Mouse (Mus musculus): ENCODE results near the gene Pin4. TPM values are rescaled to one million over a fixed set of nuclear protein-coding genes. Genes with fewer than 3 reads are reported as not detected.

The Pin4 gene
- polyA plus RNA-seq (2017; shearing (Covaris generic)): 10 to 100 TPM; 15.8 to 26.6 TPM

DNA sequence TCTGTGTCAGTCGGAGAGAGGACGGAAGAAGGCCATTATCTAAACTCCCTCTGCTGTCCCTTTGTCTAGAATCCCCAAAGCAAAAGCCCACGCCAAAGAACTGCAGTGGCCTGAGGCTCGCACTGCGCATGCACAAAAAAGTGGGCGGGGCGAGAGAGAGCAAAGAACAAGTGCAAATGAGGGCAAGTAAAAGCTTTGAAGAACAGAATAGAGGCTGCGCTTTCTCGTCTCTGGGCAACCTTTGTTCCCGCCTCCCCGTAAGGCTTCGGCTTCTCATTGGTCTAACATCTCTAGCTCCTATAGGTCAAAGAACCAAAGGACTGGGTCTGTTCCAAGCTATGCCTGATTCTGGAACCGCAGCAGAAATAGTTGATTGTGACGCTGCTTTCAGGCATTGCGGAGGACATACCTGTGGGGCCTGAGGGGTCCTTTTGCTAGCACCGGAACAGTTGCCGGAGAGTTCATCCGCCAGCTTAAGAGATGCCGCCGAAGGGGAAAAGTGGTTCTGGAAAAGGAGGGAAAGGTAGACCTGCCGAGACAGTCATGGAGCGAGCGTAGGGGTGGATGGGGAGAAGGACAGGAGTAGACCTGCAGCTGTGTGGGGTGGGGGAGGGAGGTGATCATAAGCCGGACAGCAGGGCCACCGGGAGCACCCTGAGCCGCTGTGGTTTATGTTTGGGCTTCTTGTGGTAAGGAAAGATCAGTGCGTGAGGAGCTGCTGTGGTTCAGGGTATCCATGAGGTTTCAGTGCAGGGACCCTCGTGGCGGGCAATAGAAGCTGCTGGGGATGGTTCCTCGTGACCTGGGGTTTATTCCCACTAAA is at the start of gene Pin4:
Pin4 (plus strand) TSS at position 406 of the 823 bp plus-strand sequence.

DNA sequence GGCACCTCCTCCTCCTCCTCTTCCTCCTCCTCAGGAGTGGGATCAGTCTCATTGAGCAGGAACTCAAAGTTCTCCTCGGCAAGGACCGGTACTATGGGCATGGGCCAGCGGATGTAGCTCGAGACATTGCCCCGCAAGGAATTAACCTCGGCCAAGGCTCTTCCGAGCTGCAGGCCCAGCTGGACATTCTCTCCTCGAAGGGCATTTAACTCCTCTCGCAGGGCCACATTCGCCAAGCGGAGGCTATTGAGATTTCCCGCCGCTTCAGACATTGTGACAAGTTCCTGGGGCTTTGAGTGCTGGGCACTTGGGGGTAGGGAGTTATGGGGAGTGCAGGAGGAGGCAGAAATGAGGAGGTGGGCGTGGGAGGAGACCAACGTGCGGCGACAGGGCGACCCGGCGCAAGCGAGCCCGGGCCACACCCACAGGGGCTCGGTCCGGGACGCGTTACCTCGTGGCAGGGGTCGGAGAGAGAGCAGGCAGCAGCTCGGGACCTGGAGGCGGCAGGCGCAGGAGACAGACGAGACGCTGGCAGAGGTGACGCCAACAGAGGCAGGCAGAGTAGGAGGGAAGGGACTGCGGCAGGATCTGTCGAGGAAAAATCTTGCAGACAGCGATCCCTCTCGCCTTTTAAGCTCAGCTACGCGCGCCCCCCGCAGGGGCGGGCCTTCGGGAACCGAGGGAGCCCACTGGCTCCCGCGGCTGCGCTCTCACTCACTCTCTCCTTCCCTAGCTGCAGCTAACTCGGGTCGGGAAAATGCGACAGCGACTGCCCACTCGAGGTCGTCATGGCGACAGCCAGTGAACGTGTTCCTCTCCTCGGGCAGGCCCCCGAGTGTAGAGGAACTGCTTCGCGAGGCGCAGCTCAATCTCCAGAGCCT is 48.4 kb upstream of the Pin4 start, which contains the start of gene Rtl5:
Rtl5 (minus strand) TSS at position 714 of the 881 bp plus-strand sequence.

DNA sequence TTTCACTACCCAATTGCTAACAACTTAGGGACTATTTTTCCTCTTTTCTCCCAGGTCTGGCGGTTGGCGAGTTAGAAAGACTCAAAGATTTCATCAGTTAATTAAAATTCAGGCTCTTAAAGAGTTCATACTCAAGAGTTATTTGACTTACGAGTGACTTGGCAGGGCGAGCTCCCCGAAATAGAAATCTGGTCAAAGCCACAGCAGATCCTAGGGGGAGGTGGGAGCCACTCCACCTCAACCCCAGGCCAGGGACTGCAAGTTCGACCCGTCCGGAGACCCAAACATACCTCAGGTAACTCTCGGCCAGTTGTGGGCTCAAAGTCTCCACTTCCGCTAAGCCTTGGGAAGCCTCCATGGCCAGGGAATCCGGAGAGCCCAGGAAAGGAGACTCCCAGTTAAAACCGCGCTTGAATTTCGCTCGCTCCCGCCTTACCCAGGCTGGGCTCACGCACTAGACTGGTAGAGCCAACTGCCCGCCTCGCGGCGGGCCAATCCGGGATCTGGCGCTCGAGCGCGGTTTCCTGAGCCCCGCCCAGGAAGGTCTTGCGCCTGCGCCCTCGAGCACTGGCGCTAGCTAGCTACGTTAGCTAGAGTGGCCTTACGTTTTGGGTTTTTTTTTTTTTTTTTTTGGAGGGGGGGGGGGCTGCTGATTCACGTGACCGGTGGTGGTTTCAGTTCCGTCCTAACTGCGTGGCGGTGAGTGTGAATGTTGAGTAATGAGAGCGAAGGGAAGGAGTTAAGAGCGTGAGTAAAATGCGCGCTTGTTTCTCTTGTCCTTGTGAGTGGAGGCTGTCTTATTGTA is 37.6 kb downstream of the Pin4 start, which contains the start of gene Ercc6l:
Ercc6l (minus strand) TSS at position 474 of the 805 bp plus-strand sequence.

Other genes with a start within 250 kb of the Pin4 start
- under 1 TPM; 0.32 to 0.71 TPM for gene Rtl5, start 48.1 kb upstream of the Pin4 start, polyA plus RNA-seq (2017; shearing (Covaris generic))
- gene Ercc6l, start 37.6 kb downstream of the Pin4 start, polyA plus RNA-seq (2017; shearing (Covaris generic)): 1 to 10 TPM; 2.0 to 2.1 TPM
- gene Rps4x, start 69.9 kb downstream of the Pin4 start, polyA plus RNA-seq (2017; shearing (Covaris generic)): 100 to 1,000 TPM; 661 to 694 TPM
- 1 to 10 TPM in 1 of 2 experiments, not detected in 1; 1.3 TPM for gene Cited1, start 132.7 kb downstream of the Pin4 start, polyA plus RNA-seq (2017; shearing (Covaris generic))